Mouse (Mus musculus): ENCODE data around the gene Mmp25. TPM values are rescaled to one million over a fixed set of nuclear protein-coding genes. Genes with fewer than 3 reads are reported as not detected.

Mmp25 gene
- total RNA-seq, 1 experiment = 4.7 TPM

- peak overlapping the region; percentile 36; the same call in 1 of the 2 replicates for H3K27ac ChIP-seq (ENCODE audit: insufficient read depth, low read depth, low read length, poor library complexity, severe bottlenecking)
- peak; percentile 99 for DNase-seq (ENCODE audit: low read depth, low spot score)
- in situ Hi-C loops (cut with MboI; ENCODE audit: low sequenced_read_pairs in 2 of 2, unreplicated experiment in 2 of 2) = no loop called here
- TF ChIP-seq HCFC1 (IDR thresholded peaks at IDR 0.05; ENCODE audit: borderline replicate concordance, insufficient read depth, low read length) (peak; percentile 80), MAFK (IDR thresholded peaks at IDR 0.05; ENCODE audit: insufficient read depth, low read depth, low read length) (no peak)
- no peaks in the 10 kb centered on the region for H3K9me3 ChIP-seq (ENCODE audit: control insufficient read depth, insufficient read depth, low read depth, low read length)
- H3K4me3 ChIP-seq (ENCODE audit: insufficient read depth in 1 of 2, low read depth in 1 of 2, low read length in 2 of 2, poor library complexity in 1 of 2, severe bottlenecking in 1 of 2) = peak overlapping the region; percentile 51 to 66
- peaks cover 0 to 2% of the 10 kb centered on the region in 2 experiments; a peak in 2 of 4 replicates for H3K4me1 ChIP-seq (ENCODE audit: control insufficient read depth in 2 of 2, insufficient read depth in 2 of 2, low read length in 2 of 2, poor library complexity in 1 of 2)
- no peaks in the 10 kb centered on the region for H3K36me3 ChIP-seq (ENCODE audit: control insufficient read depth, insufficient read depth, low read length, poor library complexity, severe bottlenecking)
- peak overlapping the region; percentile 79 for H3K9ac ChIP-seq (ENCODE audit: insufficient read depth, low read depth, low read length, poor library complexity, severe bottlenecking)
Measured at GRCm38 (mm10) chr17:23592208-23592925, 52.7 kb downstream of the Mmp25 start.

GRCm38 (mm10) chr17:23587253-23587652 is 57.8 kb downstream of the Mmp25 start:
- no peak for DNase-seq (ENCODE audit: low read depth, low spot score)
- H3K27ac ChIP-seq (ENCODE audit: insufficient read depth, low read depth, low read length, poor library complexity, severe bottlenecking) = no peak overlapping the region
- H3K4me1 ChIP-seq (ENCODE audit: control insufficient read depth in 2 of 2, insufficient read depth in 2 of 2, low read length in 2 of 2, poor library complexity in 1 of 2) = peaks cover 0 to 3% of the 10 kb centered on the region in 2 experiments; a peak in 1 of 4 replicates
- in situ Hi-C loops (cut with MboI; ENCODE audit: low sequenced_read_pairs in 2 of 2, unreplicated experiment in 2 of 2) = no loop called here
- H3K36me3 ChIP-seq (ENCODE audit: control insufficient read depth, insufficient read depth, low read length, poor library complexity, severe bottlenecking) = peaks cover 3% of the 10 kb centered on the region; the same call in 1 of the 2 replicates
- H3K9ac ChIP-seq (ENCODE audit: insufficient read depth, low read depth, low read length, poor library complexity, severe bottlenecking) = no peak overlapping the region
- no peak overlapping the region for H3K4me3 ChIP-seq (ENCODE audit: insufficient read depth in 1 of 2, low read depth in 1 of 2, low read length in 2 of 2, poor library complexity in 1 of 2, severe bottlenecking in 1 of 2)
- TF ChIP-seq MAFK (IDR thresholded peaks at IDR 0.05; ENCODE audit: insufficient read depth, low read depth, low read length) = no peak
- H3K9me3 ChIP-seq (ENCODE audit: control insufficient read depth, insufficient read depth, low read depth, low read length) = no peaks in the 10 kb centered on the region

- TF ChIP-seq ZC3H11A (IDR thresholded peaks at IDR 0.05; ENCODE audit: borderline replicate concordance, low read depth, low read length) = peak; percentile 3; the same call in 1 of the 2 replicates
- peak; percentile 87 for TF ChIP-seq HCFC1 (IDR thresholded peaks at IDR 0.05; ENCODE audit: borderline replicate concordance, insufficient read depth, low read length)
- TF ChIP-seq MAFK (IDR thresholded peaks at IDR 0.05; ENCODE audit: insufficient read depth, low read depth, low read length) = no peak
- peak; percentile 66; the same call in 1 of the 2 replicates for TF ChIP-seq CHD2 (IDR thresholded peaks at IDR 0.05; ENCODE audit: low read depth, low read length)
- 0 out of 2 replicates have a peak, but pooled peaks have one; percentile 15 for TF ChIP-seq ZNF384 (IDR thresholded peaks at IDR 0.05; ENCODE audit: low read depth, low read length)
- Histone ChIP-seq H3K27ac (ENCODE audit: insufficient read depth, low read depth, low read length, poor library complexity, severe bottlenecking) (no peak overlapping the region), H3K36me3 (ENCODE audit: control insufficient read depth, insufficient read depth, low read length, poor library complexity, severe bottlenecking) (peaks cover 7% of the 10 kb centered on the region; the same call in 1 of the 2 replicates), H3K9me3 (ENCODE audit: control insufficient read depth, insufficient read depth, low read depth, low read length) (no peaks in the 10 kb centered on the region), H3K9ac (ENCODE audit: insufficient read depth, low read depth, low read length, poor library complexity, severe bottlenecking) (peak overlapping the region; percentile 77), H3K4me1 (ENCODE audit: control insufficient read depth in 2 of 2, insufficient read depth in 2 of 2, low read length in 2 of 2, poor library complexity in 1 of 2) (peaks cover 0 to 3% of the 10 kb centered on the region in 2 experiments; a peak in 1 of 4 replicates), H3K4me3 (ENCODE audit: insufficient read depth in 1 of 2, low read depth in 1 of 2, low read length in 2 of 2, poor library complexity in 1 of 2, severe bottlenecking in 1 of 2) (peak overlapping the region; percentile 67 to 91)
- in situ Hi-C loops (cut with MboI; ENCODE audit: low sequenced_read_pairs in 2 of 2, unreplicated experiment in 2 of 2) = no loop called here
- DNase-seq (ENCODE audit: low read depth, low spot score) = peak; percentile 71
Measured at GRCm38 (mm10) chr17:23585721-23586491, 59.2 kb downstream of the Mmp25 start.

GRCm38 (mm10) chr17:23584786-23585185 is 60.3 kb downstream of the Mmp25 start:
- Histone ChIP-seq H3K9me3 (ENCODE audit: control insufficient read depth, insufficient read depth, low read depth, low read length) (no peaks in the 10 kb centered on the region), H3K36me3 (ENCODE audit: control insufficient read depth, insufficient read depth, low read length, poor library complexity, severe bottlenecking) (peaks cover 13% of the 10 kb centered on the region; the same call in 1 of the 2 replicates), H3K9ac (ENCODE audit: insufficient read depth, low read depth, low read length, poor library complexity, severe bottlenecking) (no peak overlapping the region), H3K4me3 (ENCODE audit: insufficient read depth in 1 of 2, low read depth in 1 of 2, low read length in 2 of 2, poor library complexity in 1 of 2, severe bottlenecking in 1 of 2) (no peak overlapping the region), H3K27ac (ENCODE audit: insufficient read depth, low read depth, low read length, poor library complexity, severe bottlenecking) (no peak overlapping the region), H3K4me1 (ENCODE audit: control insufficient read depth in 2 of 2, insufficient read depth in 2 of 2, low read length in 2 of 2, poor library complexity in 1 of 2) (peaks cover 0 to 3% of the 10 kb centered on the region in 2 experiments; a peak in 1 of 4 replicates)
- no peak for TF ChIP-seq HCFC1 (IDR thresholded peaks at IDR 0.05; ENCODE audit: borderline replicate concordance, insufficient read depth, low read length)
- TF ChIP-seq CHD2 (IDR thresholded peaks at IDR 0.05; ENCODE audit: low read depth, low read length) = no peak
- DNase-seq (ENCODE audit: low read depth, low spot score) = no peak
- in situ Hi-C loops (cut with MboI; ENCODE audit: low sequenced_read_pairs in 2 of 2, unreplicated experiment in 2 of 2) = no loop called here

Other genes starting within 250 kb of the Mmp25 start
- gene Vmn2r117, start 165.6 kb downstream of the Mmp25 start, total RNA-seq (2012; rRNA removed) = not detected in 2 replicates
- 8.4 and 8.8 TPM in 2 replicates for gene Zfp213, start 81.0 kb downstream of the Mmp25 start, total RNA-seq (2012; rRNA removed)
- gene Zfp13, start 45.8 kb downstream of the Mmp25 start, total RNA-seq (2012; rRNA removed) = 19.9 and 26.9 TPM in 2 replicates
- gene Zscan10, start 44.4 kb downstream of the Mmp25 start, total RNA-seq (2012; rRNA removed) = 62.5 and 93.1 TPM in 2 replicates
- gene Bicdl2, start 15.2 kb upstream of the Mmp25 start, total RNA-seq (2012; rRNA removed) = 1.1 and 2.9 TPM in 2 replicates
- gene Hcfc1r1, start 28.3 kb upstream of the Mmp25 start, total RNA-seq (2012; rRNA removed) = 26.4 and 36.4 TPM in 2 replicates
- 53.7 and 64.9 TPM in 2 replicates for gene Thoc6, start 28.6 kb upstream of the Mmp25 start, total RNA-seq (2012; rRNA removed)
- 101 and 138 TPM in 2 replicates for gene Tnfrsf12a, start 32.2 kb upstream of the Mmp25 start, total RNA-seq (2012; rRNA removed)
- 72.7 and 199 TPM in 2 replicates for gene Cldn6, start 34.0 kb upstream of the Mmp25 start, total RNA-seq (2012; rRNA removed)
- gene Cldn9, start 38.7 kb upstream of the Mmp25 start, total RNA-seq (2012; rRNA removed) = 3.7 and 5.7 TPM in 2 replicates
- 0.04 and 1.0 TPM in 2 replicates for gene 1520401A03Rik, start 77.5 kb upstream of the Mmp25 start, total RNA-seq (2012; rRNA removed)
- 24.1 and 41.3 TPM in 2 replicates for gene Pkmyt1, start 81.1 kb upstream of the Mmp25 start, total RNA-seq (2012; rRNA removed)
- 2.8 and 4.0 TPM in 2 replicates for gene Paqr4, start 95.6 kb upstream of the Mmp25 start, total RNA-seq (2012; rRNA removed)
- gene Kremen2, start 100.6 kb upstream of the Mmp25 start, total RNA-seq (2012; rRNA removed) = 2.5 and 4.3 TPM in 2 replicates
- gene Flywch1, start 126.3 kb upstream of the Mmp25 start, total RNA-seq (2012; rRNA removed) = 31.6 and 35.1 TPM in 2 replicates
- gene Flywch2, start 140.8 kb upstream of the Mmp25 start, total RNA-seq (2012; rRNA removed) = 8.0 and 10.8 TPM in 2 replicates
- 192 and 230 TPM in 2 replicates for gene Srrm2, start 145.3 kb upstream of the Mmp25 start, total RNA-seq (2012; rRNA removed)
- 651 and 726 TPM in 2 replicates for gene Elob, start 183.9 kb upstream of the Mmp25 start, total RNA-seq (2012; rRNA removed)
- 0.45 and 0.95 TPM in 2 replicates for gene Prss33, start 190.8 kb upstream of the Mmp25 start, total RNA-seq (2012; rRNA removed)
- gene Prss32, start 198.6 kb upstream of the Mmp25 start, total RNA-seq (2012; rRNA removed) = 0.26 and 0.31 TPM in 2 replicates
- gene Prss41, start 198.9 kb upstream of the Mmp25 start, total RNA-seq (2012; rRNA removed) = 6.8 and 11.0 TPM in 2 replicates
- not detected in 2 replicates for gene Prss21, start 222.8 kb upstream of the Mmp25 start, total RNA-seq (2012; rRNA removed)
- not detected in 2 replicates for gene Dcpp1, start 235.6 kb upstream of the Mmp25 start, total RNA-seq (2012; rRNA removed)
- gene Dcpp2, start 235.6 kb upstream of the Mmp25 start, total RNA-seq (2012; rRNA removed) = not detected in 2 replicates

All from ES-E14 (cell line).